Mouse (Mus musculus) MEL (cell line): ENCODE results near the gene Iqsec1. TPM values are rescaled to one million over a fixed set of nuclear protein-coding genes. Genes with fewer than 3 reads are reported as not detected.
A peak's percentile ranks its signal among the peaks of the same experiment; 100 is the strongest.

ENCODE experiments used
- DNase-seq: peaks from one replicate; pipeline ENCODE4 v3.0.0; 2011; ENCODE audit warnings: low read depth, low spot score
- H3K27ac ChIP-seq: 2 replicates; pipeline ENCODE4 v1.5.1; 2012; ENCODE audit warnings: low read depth, mild to moderate bottlenecking, control low read depth, low read length, moderate library complexity; ENCODE audit not compliant: control insufficient read depth
- H3K27me3 ChIP-seq, 2 experiments: fragments of 150-350 bp in 1 of 2; sonication (generic) in 1 of 2; 2 replicates each; pipeline ENCODE4 v1.6.1; 2012; ENCODE audit warnings: low read length in 2 of 2, mild to moderate bottlenecking in 2 of 2, improper control_type of control experiment in 1 of 2, moderate library complexity in 1 of 2; ENCODE audit not compliant: insufficient read depth in 2 of 2, control insufficient read depth in 1 of 2
- H3K36me3 ChIP-seq, 2 experiments: 2 replicates each; pipeline ENCODE4 v1.6.1; 2012 to 2014; ENCODE audit warnings: low read length in 2 of 2, improper control_type of control experiment in 1 of 2, inconsistent platforms in 1 of 2, mild to moderate bottlenecking in 1 of 2; ENCODE audit not compliant: insufficient read depth in 2 of 2, control insufficient read depth in 1 of 2
- H3K4me1 ChIP-seq, 2 experiments: fragments of 150-350 bp in 1 of 2; sonication (generic) in 1 of 2; 2 replicates each; pipeline ENCODE4 v1.6.1; 2012; ENCODE audit warnings: low read length in 2 of 2, improper control_type of control experiment in 1 of 2, mild to moderate bottlenecking in 1 of 2; ENCODE audit not compliant: insufficient read depth in 2 of 2, control insufficient read depth in 1 of 2
- H3K4me3 ChIP-seq, 2 experiments: fragments of 150-350 bp in 1 of 2; sonication (generic) in 1 of 2; 2 replicates each; pipeline ENCODE4 v1.5.1; 2012; ENCODE audit warnings: low read depth in 2 of 2, low read length in 2 of 2, mild to moderate bottlenecking in 2 of 2, moderate library complexity in 2 of 2, control low read depth in 1 of 2, improper control_type of control experiment in 1 of 2; ENCODE audit not compliant: control insufficient read depth in 1 of 2, insufficient read depth in 1 of 2
- H3K79me2 ChIP-seq: 2 replicates; pipeline ENCODE4 v1.6.1; 2012; ENCODE audit warnings: mild to moderate bottlenecking, low read length, moderate library complexity; ENCODE audit not compliant: control insufficient read depth, poor library complexity, insufficient read depth
- H3K9ac ChIP-seq: 2 replicates; pipeline ENCODE4 v1.6.1; 2012; ENCODE audit warnings: low read depth, mild to moderate bottlenecking, control low read depth, low read length, moderate library complexity; ENCODE audit not compliant: control insufficient read depth, poor library complexity, severe bottlenecking
- H3K9me3 ChIP-seq: fragments of 150-350 bp; sonication (generic); replicated peaks from 2 replicates; pipeline ENCODE4 v1.6.1; 2012; ENCODE audit warnings: mild to moderate bottlenecking, low read length, improper control_type of control experiment, moderate library complexity; ENCODE audit not compliant: insufficient read depth
- CHD1 ChIP-seq: IDR thresholded peaks from 2 replicates; pipeline ENCODE4 v1.6.1; 2012; ENCODE audit warnings: low read depth, mild to moderate bottlenecking, inconsistent platforms, low read length, improper control_type of control experiment
- CHD2 ChIP-seq: IDR thresholded peaks from 2 replicates; pipeline ENCODE4 v1.6.1; 2011; ENCODE audit warnings: low read length, improper control_type of control experiment
- CTCF ChIP-seq, 3 experiments: IDR thresholded peaks in 2 of 3; conservative IDR thresholded peaks in 1 of 3; 2 replicates each; pipeline ENCODE4 v1.5.1; 2011 to 2012; ENCODE audit warnings: low read length in 3 of 3, low read depth in 2 of 3, mild to moderate bottlenecking in 2 of 3, improper control_type of control experiment in 1 of 3, inconsistent platforms in 1 of 3, mixed read lengths in 1 of 3, moderate library complexity in 1 of 3; ENCODE audit not compliant: control insufficient read depth in 1 of 3, insufficient read depth in 1 of 3, poor library complexity in 1 of 3, severe bottlenecking in 1 of 3
- EP300 ChIP-seq, 2 experiments: IDR thresholded peaks; 2 replicates each; pipeline ENCODE4 v1.6.1; 2011; ENCODE audit warnings: improper control_type of control experiment in 2 of 2, low read length in 2 of 2, low read depth in 1 of 2, mild to moderate bottlenecking in 1 of 2
- ETS1 ChIP-seq: IDR thresholded peaks from 2 replicates; pipeline ENCODE4 v1.6.1; 2012; ENCODE audit warnings: low read depth, mild to moderate bottlenecking, inconsistent platforms, low read length, improper control_type of control experiment, moderate library complexity
- GABPA ChIP-seq: IDR thresholded peaks from 2 replicates; pipeline ENCODE4 v1.6.1; 2012; ENCODE audit warnings: low read depth, mild to moderate bottlenecking, inconsistent platforms, low read length, improper control_type of control experiment, moderate library complexity
- GATA1 ChIP-seq: IDR thresholded peaks from 2 replicates; pipeline ENCODE4 v1.6.1; 2011; ENCODE audit warnings: low read depth, low read length, improper control_type of control experiment
- JUND ChIP-seq: IDR thresholded peaks from 2 replicates; pipeline ENCODE4 v1.6.1; 2011; ENCODE audit warnings: low read depth, mild to moderate bottlenecking, improper control_type of control experiment, low read length
- KAT2A ChIP-seq: conservative IDR thresholded peaks from 2 replicates; pipeline ENCODE4 v1.6.1; 2012; ENCODE audit warnings: low read depth, low read length, improper control_type of control experiment, inconsistent platforms
- MAFK ChIP-seq: IDR thresholded peaks from 2 replicates; pipeline ENCODE4 v1.6.1; 2011; ENCODE audit warnings: low read depth, mild to moderate bottlenecking, low read length, improper control_type of control experiment, borderline replicate concordance
- MAX ChIP-seq: IDR thresholded peaks from 2 replicates; pipeline ENCODE4 v1.6.1; 2011; ENCODE audit warnings: low read length, improper control_type of control experiment
- MAZ ChIP-seq: IDR thresholded peaks from 2 replicates; pipeline ENCODE4 v1.6.1; 2012; ENCODE audit warnings: low read depth, mild to moderate bottlenecking, inconsistent platforms, low read length, improper control_type of control experiment
- MEF2A ChIP-seq: IDR thresholded peaks from 2 replicates; pipeline ENCODE4 v1.6.1; 2014; ENCODE audit warnings: low read depth, mild to moderate bottlenecking, inconsistent platforms, low read length, improper control_type of control experiment; ENCODE audit not compliant: poor library complexity, insufficient replicate concordance, severe bottlenecking; ENCODE audit errors: extremely low read depth
- MXI1 ChIP-seq: IDR thresholded peaks from 2 replicates; pipeline ENCODE4 v1.6.1; 2011; ENCODE audit warnings: mild to moderate bottlenecking, low read depth, low read length, improper control_type of control experiment
- MYC ChIP-seq: IDR thresholded peaks from 2 replicates; pipeline ENCODE4 v1.6.1; 2011; ENCODE audit warnings: low read depth, mild to moderate bottlenecking, low read length, improper control_type of control experiment, moderate library complexity
- NELFE ChIP-seq: IDR thresholded peaks from 2 replicates; pipeline ENCODE4 v1.6.1; 2011; ENCODE audit warnings: low read depth, low read length, improper control_type of control experiment
- POLR2AphosphoS2 ChIP-seq: IDR thresholded peaks from 2 replicates; pipeline ENCODE4 v1.6.1; 2011; ENCODE audit warnings: low read length, improper control_type of control experiment
- POLR2AphosphoS5 ChIP-seq: IDR thresholded peaks from 2 replicates; pipeline ENCODE4 v1.6.1; 2012; ENCODE audit warnings: low read depth, borderline replicate concordance, mild to moderate bottlenecking, inconsistent platforms, low read length, moderate library complexity, mixed read lengths
- RAD21 ChIP-seq: IDR thresholded peaks from 2 replicates; pipeline ENCODE4 v1.6.1; 2011; ENCODE audit warnings: mild to moderate bottlenecking, low read depth, low read length, improper control_type of control experiment
- RCOR1 ChIP-seq: IDR thresholded peaks from 2 replicates; pipeline ENCODE4 v1.6.1; 2012; ENCODE audit warnings: low read depth, mild to moderate bottlenecking, inconsistent platforms, low read length, improper control_type of control experiment
- SIN3A ChIP-seq: IDR thresholded peaks from 2 replicates; pipeline ENCODE4 v1.6.1; 2012; ENCODE audit warnings: low read length, improper control_type of control experiment, inconsistent platforms
- SMC3 ChIP-seq: IDR thresholded peaks from 2 replicates; pipeline ENCODE4 v1.6.1; 2011; ENCODE audit warnings: low read depth, low read length, improper control_type of control experiment
- TBP ChIP-seq: IDR thresholded peaks from 2 replicates; pipeline ENCODE4 v1.8.0; 2011; ENCODE audit warnings: low read depth, low read length, improper control_type of control experiment
- TCF12 ChIP-seq: IDR thresholded peaks from 2 replicates; pipeline ENCODE4 v1.6.1; 2014; ENCODE audit warnings: low read depth, mild to moderate bottlenecking, inconsistent platforms, low read length, improper control_type of control experiment, moderate library complexity
- UBTF ChIP-seq: IDR thresholded peaks from 2 replicates; pipeline ENCODE4 v1.6.1; 2012; ENCODE audit warnings: low read depth, mild to moderate bottlenecking, inconsistent platforms, low read length, improper control_type of control experiment, moderate library complexity, borderline replicate concordance; ENCODE audit not compliant: insufficient read depth
- USF1 ChIP-seq: IDR thresholded peaks from 2 replicates; pipeline ENCODE4 v1.6.1; 2014; ENCODE audit warnings: low read depth, mild to moderate bottlenecking, inconsistent platforms, low read length, improper control_type of control experiment, moderate library complexity
- USF2 ChIP-seq, 2 experiments: IDR thresholded peaks; 2 replicates each; pipeline ENCODE4 v1.6.1; 2011 to 2012; ENCODE audit warnings: improper control_type of control experiment in 2 of 2, low read length in 2 of 2, borderline replicate concordance in 1 of 2, inconsistent platforms in 1 of 2, low read depth in 1 of 2, mild to moderate bottlenecking in 1 of 2; ENCODE audit not compliant: insufficient read depth in 1 of 2
- ZC3H11A ChIP-seq: IDR thresholded peaks from 2 replicates; pipeline ENCODE4 v1.6.1; 2012; ENCODE audit warnings: low read depth, mild to moderate bottlenecking, inconsistent platforms, low read length, improper control_type of control experiment
- ZNF384 ChIP-seq: IDR thresholded peaks from 2 replicates; pipeline ENCODE4 v1.6.1; 2012; ENCODE audit warnings: low read depth, mild to moderate bottlenecking, inconsistent platforms, low read length, improper control_type of control experiment
- polyA plus RNA-seq, 2 experiments: library from polyadenylated mRNA; stranded (reverse) in 1 of 2; unstranded in 1 of 2; fragments of >175 nt in 1 of 2; fragments of >200 nt in 1 of 2; gene quantifications; 2 replicates each; pipeline versions ENCODE4 v1.2.1 to v1.2.4; 2012; ENCODE audit warnings: low replicate concordance in 2 of 2, low read depth in 1 of 2; ENCODE audit not compliant: insufficient read length in 2 of 2, insufficient read depth in 1 of 2, missing spikeins in 1 of 2
- total RNA-seq: library from RNA; depleted of rRNA; stranded (reverse); fragments of 300-350 nt; gene quantifications from 2 replicates; pipeline ENCODE4 v1.2.3, GENCODE M21; 2012; rRNA removed

Gene Iqsec1
- 14.8 and 15.6 TPM in 2 replicates for total RNA-seq
- 10 to 100 TPM; 30.8 to 73.4 TPM for polyA plus RNA-seq

- Histone ChIP-seq H3K36me3 (no peaks in the 10 kb centered on the region), H3K9me3 (no peaks in the 10 kb centered on the region), H3K4me1 (no peaks in the 10 kb centered on the region), H3K79me2 (no peaks in the 10 kb centered on the region), H3K27ac (no peak within 1 kb of the TSS), H3K4me3 (peak within 1 kb of the TSS; percentile 51 to 75), H3K27me3 (peaks cover 5 to 12% of the 10 kb centered on the region in 2 experiments), H3K9ac (peak within 1 kb of the TSS; percentile 58)
- peak; percentile 98 for DNase-seq
- TF ChIP-seq USF1 (no peak), UBTF (no peak), MAX (no peak), KAT2A (no peak), GABPA (no peak), CHD1 (no peak), POLR2AphosphoS2 (no peak), MEF2A (no peak), TBP (0 out of 2 replicates have a peak, but pooled peaks have one; percentile 14), MXI1 (peak; percentile 38; the same call in 1 of the 2 replicates), MAFK (no peak), CTCF (IDR thresholded peaks at IDR 0.05 in 2 of 3, conservative IDR thresholded peaks at IDR 0.05 in 1 of 3; ENCODE audit: control insufficient read depth in 1 of 3, insufficient read depth in 1 of 3, low read depth in 2 of 3, low read length in 3 of 3, poor library complexity in 1 of 3, severe bottlenecking in 1 of 3) (peak in 2 of 3 experiments; percentile 44 to 48; a peak in 4 of 6 replicates), TCF12 (no peak), RCOR1 (no peak), NELFE (no peak), SMC3 (peak; percentile 31), MAZ (no peak; the same call in 1 of the 2 replicates), SIN3A (no peak), EP300 (IDR thresholded peaks at IDR 0.05; ENCODE audit: low read depth in 1 of 2, low read length in 2 of 2) (no peak), USF2 (IDR thresholded peaks at IDR 0.05; ENCODE audit: borderline replicate concordance in 1 of 2, insufficient read depth in 1 of 2, low read depth in 1 of 2, low read length in 2 of 2) (no peak), RAD21 (peak; percentile 9; the same call in 1 of the 2 replicates), ZNF384 (no peak), ZC3H11A (no peak), POLR2AphosphoS5 (no peak), JUND (no peak), CHD2 (no peak), MYC (no peak), ETS1 (no peak), GATA1 (no peak)
Measured at GRCm38 (mm10) chr6:90988648-90989317, at the start of gene Iqsec1. Gene Iqsec1, minus strand, starts transcription at chr6:90988685.
